Comparison of ENCODE assay signal across 18 mouse cellular contexts in genomic region chr13:96797500-96797899, GRCm38 (mm10). TPM values are rescaled to one million over a fixed set of nuclear protein-coding genes. Genes with fewer than 3 reads are reported as not detected.
A peak's percentile ranks its signal among the peaks of the same experiment; 100 is the strongest.
DNase-seq lines count a peak whose midpoint lies in the region; ATAC-seq lines count a peak whose summit lies in the region.
"Had no signal": no experiment of that assay in that cellular context is flagged by ENCODE, and none has a peak within 500 bp of the region (broad histone marks: within the 10 kb centered on the region; RNA-seq: fewer than 3 reads in every experiment).

No protein-coding gene starts in this region.

- H3K27ac ChIP-seq in embryonic facial prominence, embryonic 14.5 days (replicated peaks; ENCODE audit: low read depth, low read length), result no peak overlapping the region
- H3K27ac ChIP-seq in embryonic facial prominence, embryonic 10.5 days (replicated peaks), result no peak overlapping the region
- no peak overlapping the region for H3K27ac ChIP-seq in intestine, embryonic 16.5 days (ENCODE audit: low read length)
- H3K27ac ChIP-seq: embryonic facial prominence, embryonic 12.5 days; heart, embryonic 15.5 days had no signal

- no peaks in the 10 kb centered on the region for H3K4me1 ChIP-seq in embryonic facial prominence, embryonic 14.5 days (ENCODE audit: control insufficient read depth, insufficient read depth, low read length)
- H3K4me1 ChIP-seq in embryonic facial prominence, embryonic 10.5 days, result no peaks in the 10 kb centered on the region
- no peaks in the 10 kb centered on the region for H3K4me1 ChIP-seq in intestine, embryonic 16.5 days (ENCODE audit: control insufficient read depth, insufficient read depth, low read length)
- H3K4me1 ChIP-seq: embryonic facial prominence, embryonic 12.5 days had no signal

- H3K36me3 ChIP-seq in embryonic facial prominence, embryonic 14.5 days (ENCODE audit: control insufficient read depth, insufficient read depth, low read length), result no peaks in the 10 kb centered on the region
- H3K36me3 ChIP-seq in embryonic facial prominence, embryonic 10.5 days (replicated peaks), result no peaks in the 10 kb centered on the region
- no peaks in the 10 kb centered on the region for H3K36me3 ChIP-seq in intestine, embryonic 16.5 days (ENCODE audit: control insufficient read depth, insufficient read depth, low read length)
- H3K36me3 ChIP-seq: embryonic facial prominence, embryonic 12.5 days; heart, embryonic 15.5 days had no signal

- H3K27me3 ChIP-seq in embryonic facial prominence, embryonic 14.5 days (replicated peaks; ENCODE audit: control insufficient read depth, insufficient read depth, low read length), result no peaks in the 10 kb centered on the region
- H3K27me3 ChIP-seq in embryonic facial prominence, embryonic 10.5 days (replicated peaks; ENCODE audit: low read depth, poor library complexity, severe bottlenecking), result no peaks in the 10 kb centered on the region
- no peaks in the 10 kb centered on the region for H3K27me3 ChIP-seq in intestine, embryonic 16.5 days (replicated peaks; ENCODE audit: control insufficient read depth, insufficient read depth, low read length)
- H3K27me3 ChIP-seq: embryonic facial prominence, embryonic 12.5 days; heart, embryonic 15.5 days had no signal

- peak; percentile 2 for DNase-seq in embryonic facial prominence, embryonic 14.5 days (ENCODE audit: low spot score)
- DNase-seq in embryonic facial prominence, embryonic 10.5 days (ENCODE audit: low spot score), result no peak
- peak; percentile 2 for DNase-seq in layer of hippocampus, adult 9-11 months
- no peak for DNase-seq in layer of hippocampus, postnatal 25 days (ENCODE audit: extremely low spot score in 1 of 2, low spot score in 1 of 2)
- peak; percentile 3 to 41 for DNase-seq in right cerebral cortex, adult 2 months (ENCODE audit: low spot score in 2 of 2)
- DNase-seq in right cerebral cortex, postnatal 36 days (ENCODE audit: low spot score in 2 of 2), result no peak
- DNase-seq in heart, adult 11 months, result no peak
- DNase-seq: cerebellum, adult 9-10 months; gastrocnemius, postnatal 36 days; lung, adult 2 months; thymus, adult 2 months had no signal

- no peaks in the 10 kb centered on the region for H3K9me3 ChIP-seq in embryonic facial prominence, embryonic 14.5 days (ENCODE audit: control insufficient read depth, low read length)
- no peaks in the 10 kb centered on the region for H3K9me3 ChIP-seq in embryonic facial prominence, embryonic 10.5 days
- no peaks in the 10 kb centered on the region for H3K9me3 ChIP-seq in intestine, embryonic 16.5 days (ENCODE audit: control insufficient read depth, low read length)
- H3K9me3 ChIP-seq: embryonic facial prominence, embryonic 12.5 days; heart, embryonic 15.5 days had no signal

- 29% methylated on average over 2 of the region's 2 CpGs for WGBS in embryonic facial prominence, embryonic 14.5 days
- 77% methylated on average over 2 of the region's 2 CpGs for WGBS in embryonic facial prominence, embryonic 10.5 days
- 32% methylated on average over 2 of the region's 2 CpGs for WGBS in intestine, embryonic 16.5 days

- H3K4me3 ChIP-seq in embryonic facial prominence, embryonic 14.5 days (ENCODE audit: low read depth, low read length), result no peak overlapping the region
- H3K4me3 ChIP-seq in embryonic facial prominence, embryonic 10.5 days, result no peak overlapping the region
- no peak overlapping the region for H3K4me3 ChIP-seq in intestine, embryonic 16.5 days (ENCODE audit: low read length)
- H3K4me3 ChIP-seq: embryonic facial prominence, embryonic 12.5 days; heart, embryonic 15.5 days had no signal

- ATAC-seq in embryonic facial prominence, embryonic 14.5 days (ENCODE audit: low read depth), result no peak
- ATAC-seq in intestine, embryonic 16.5 days, result no peak
- ATAC-seq: forebrain, embryonic 16.5 days; midbrain, embryonic 16.5 days had no signal

- H3K9ac ChIP-seq in embryonic facial prominence, embryonic 14.5 days (ENCODE audit: low read depth, low read length), result no peak overlapping the region
- H3K9ac ChIP-seq in intestine, embryonic 16.5 days (ENCODE audit: low read depth, low read length), result no peak overlapping the region
- H3K9ac ChIP-seq: embryonic facial prominence, embryonic 12.5 days; heart, embryonic 15.5 days had no signal

- H3K4me2 ChIP-seq in embryonic facial prominence, embryonic 14.5 days (ENCODE audit: low read depth, low read length), result no peak overlapping the region
- no peak overlapping the region for H3K4me2 ChIP-seq in intestine, embryonic 16.5 days (ENCODE audit: low read depth, low read length)
- H3K4me2 ChIP-seq: embryonic facial prominence, embryonic 12.5 days; heart, embryonic 15.5 days had no signal

RNA-seq across cellular contexts. Expression of gene Ankrd31, which starts 49.4 kb away (rescaled TPM):
- not detected in 2 replicates for polyA plus RNA-seq in embryonic facial prominence, embryonic 14.5 days (2014; fragmentation: Nextera tagmentation; extraction: Ambion mirVana)
- polyA plus RNA-seq in embryonic facial prominence, embryonic 10.5 days (2016; fragmentation: Nextera tagmentation; extraction: Ambion mirVana), result not detected in 2 replicates
- under 1 TPM; 0.22 to 0.77 TPM for total RNA-seq in layer of hippocampus, postnatal 25 days (2021)
- polyA plus RNA-seq in intestine, embryonic 16.5 days (2015; fragmentation: Nextera tagmentation; extraction: Ambion mirVana), result 0.02 TPM in 2 replicates
- total RNA-seq: gastrocnemius, postnatal 36 days; neutrophil, adult 5-6 weeks had no signal
- polyA plus RNA-seq: embryonic facial prominence, embryonic 12.5 days; forebrain, embryonic 16.5 days; heart, embryonic 15.5 days; limb, embryonic 11.5 days; lung, adult 2 months; thymus, adult 2 months had no signal

Comparison
In these comparisons a context has a peak if more than half of its experiments do, and no peak if none do; other contexts are left out.
1. DNase-seq: peak in embryonic facial prominence, embryonic 14.5 days (single experiment), layer of hippocampus, adult 9-11 months (single experiment) and right cerebral cortex, adult 2 months (2 of 2); none in embryonic facial prominence, embryonic 10.5 days (single experiment), layer of hippocampus, postnatal 25 days (0 of 2), right cerebral cortex, postnatal 36 days (0 of 2) and heart, adult 11 months (single experiment).